Mouse (Mus musculus) c-Kit-positive CD71-positive TER-119-positive erythroid progenitor cells, embryonic 14.5 days (primary cell): Measurements from ENCODE around the gene Smbd1.

Source experiments
- DNase-seq: peaks from one replicate; pipeline ENCODE4 v3.0.0-alpha.2; 2013; ENCODE audit warnings: low spot score

Gene Smbd1

GRCm38 (mm10) chr16:32813362-32813761, 3.1 kb upstream of the Smbd1 start:
- peak; percentile 17 for DNase-seq

DNA sequence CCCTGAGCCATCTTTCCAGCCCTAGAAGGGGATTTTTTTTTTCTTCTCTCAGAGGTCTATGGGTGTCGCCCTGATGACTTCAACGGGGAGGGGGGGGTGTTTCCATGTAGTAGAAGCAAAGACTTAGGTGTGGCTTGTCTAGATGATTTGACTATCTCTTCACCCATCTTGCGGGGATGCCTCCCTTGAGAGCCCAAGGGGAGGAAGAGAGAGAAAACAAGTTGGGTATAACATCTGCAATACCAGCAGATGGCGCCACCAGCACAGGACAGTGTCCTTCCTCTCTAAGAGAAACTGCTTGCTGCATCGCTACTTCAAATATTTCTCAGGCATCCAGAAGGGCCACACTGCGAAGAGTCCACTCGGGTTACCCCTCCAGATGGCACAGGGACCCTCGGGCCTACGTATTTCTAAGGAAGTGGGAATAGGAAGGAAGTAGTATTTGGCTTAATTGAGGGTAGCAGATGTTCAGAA, 2.6 kb upstream of the Smbd1 start:
- peak; percentile 83 for DNase-seq

DNA sequence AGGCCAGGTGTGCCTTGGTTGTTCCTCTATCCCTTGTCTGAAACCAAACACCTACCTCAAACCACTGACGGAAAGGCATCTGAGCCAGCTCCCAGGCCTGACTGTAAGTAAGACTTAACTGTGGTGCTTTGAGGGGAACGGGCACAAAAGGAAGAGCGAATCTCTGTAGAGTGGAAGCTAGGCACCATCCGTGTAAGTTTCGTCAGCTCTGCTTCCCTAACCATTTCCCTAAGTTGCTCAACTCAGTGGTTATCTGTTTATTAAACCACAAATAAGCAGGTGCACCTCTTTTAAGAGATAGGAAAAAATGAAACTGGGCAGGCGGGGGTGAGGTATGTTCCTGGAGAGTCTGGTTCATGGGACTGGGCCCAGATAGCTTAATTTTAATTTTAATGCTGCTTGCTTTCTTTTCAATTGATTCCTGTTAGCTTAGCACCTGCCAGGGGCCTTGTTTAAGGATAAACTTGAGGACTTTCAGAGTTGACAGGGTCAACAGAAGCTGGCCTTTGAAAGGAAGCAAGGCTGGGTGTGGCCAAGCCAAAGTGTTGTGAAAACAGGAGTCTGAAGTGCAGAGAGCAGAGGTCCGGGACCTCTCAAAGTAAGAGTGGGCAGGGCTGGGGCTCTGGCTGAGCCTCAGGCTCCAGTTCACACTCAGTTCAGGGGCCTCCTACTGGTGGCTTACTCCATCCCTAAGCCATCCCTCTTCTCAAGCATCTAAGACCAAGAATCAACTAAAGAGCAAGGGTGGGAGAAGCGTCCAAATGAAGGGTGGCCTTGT, 2.7 kb downstream of the Smbd1 start:
- no peak for DNase-seq

GRCm38 (mm10) chr16:32805151-32805550, 5.1 kb downstream of the Smbd1 start:
- DNase-seq: no peak

DNA sequence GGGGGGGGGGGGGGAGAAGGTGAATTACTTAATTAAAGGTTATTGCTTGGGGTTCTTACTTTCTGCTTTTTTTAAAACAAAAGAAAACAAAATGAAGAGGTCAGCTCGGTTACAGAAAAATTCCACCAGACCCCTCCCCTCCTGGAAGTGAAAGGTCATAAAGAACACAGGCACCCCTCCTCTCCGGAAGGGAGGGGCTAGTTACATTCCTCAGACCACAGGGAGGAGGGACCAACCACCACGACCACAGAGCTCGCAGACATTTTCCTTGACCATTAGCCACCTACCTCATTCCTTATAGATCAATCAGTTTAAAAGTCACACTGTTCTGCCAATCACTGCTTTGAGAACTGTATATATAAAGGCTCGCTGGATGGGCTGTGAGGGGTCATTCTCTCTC, 6.4 kb downstream of the Smbd1 start:
- DNase-seq: no peak

DNA sequence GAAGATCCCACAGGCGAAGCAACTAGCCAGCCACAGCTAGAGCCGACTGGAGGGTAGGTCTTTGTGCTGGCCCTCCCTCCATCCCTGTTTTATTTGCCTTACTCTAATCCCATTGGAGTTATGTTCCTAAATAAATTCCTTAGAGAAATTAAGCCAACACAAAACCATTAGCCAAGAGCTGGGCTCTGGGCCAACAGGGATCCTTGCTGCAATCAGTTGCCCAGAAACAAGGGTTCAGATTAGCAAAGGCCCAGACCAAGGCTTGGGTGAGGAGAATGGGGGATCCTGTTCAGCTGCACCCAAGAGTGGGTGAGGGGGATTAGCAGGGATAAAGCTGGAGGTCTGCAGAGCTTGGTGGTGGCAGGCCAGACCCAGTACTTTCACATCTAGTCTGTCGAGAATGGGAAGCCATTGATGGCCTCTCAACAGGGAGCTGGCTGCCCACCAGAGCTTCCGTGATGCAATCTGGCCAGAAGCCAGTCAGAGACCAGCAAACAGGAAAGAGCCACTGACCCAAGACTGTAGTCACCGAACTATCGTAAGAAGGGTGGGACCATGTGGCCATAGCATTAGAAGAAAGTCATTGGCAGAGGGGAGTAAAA, 6.9 kb downstream of the Smbd1 start:
- no peak for DNase-seq

GRCm38 (mm10) chr16:32797426-32797689, 12.9 kb downstream of the Smbd1 start, which contains the start of gene Muc20:
Gene Muc20 (minus strand): TSS chr16:32797435.
- no peak for DNase-seq

- DNase-seq: no peak
Observed at GRCm38 (mm10) chr16:32796676-32797425, 13.4 kb downstream of the Smbd1 start.

- DNase-seq: no peak
Observed at GRCm38 (mm10) chr16:32795177-32795576, 15.1 kb downstream of the Smbd1 start.

- DNase-seq: no peak
Observed at GRCm38 (mm10) chr16:32790056-32790455, 20.2 kb downstream of the Smbd1 start.

GRCm38 (mm10) chr16:32784840-32785239, 25.4 kb downstream of the Smbd1 start:
- DNase-seq: no peak

GRCm38 (mm10) chr16:32783324-32784062, 26.8 kb downstream of the Smbd1 start:
- DNase-seq: no peak

GRCm38 (mm10) chr16:32778956-32779355, 31.3 kb downstream of the Smbd1 start:
- DNase-seq: no peak

GRCm38 (mm10) chr16:32776676-32777075, 33.6 kb downstream of the Smbd1 start:
- no peak for DNase-seq

DNA sequence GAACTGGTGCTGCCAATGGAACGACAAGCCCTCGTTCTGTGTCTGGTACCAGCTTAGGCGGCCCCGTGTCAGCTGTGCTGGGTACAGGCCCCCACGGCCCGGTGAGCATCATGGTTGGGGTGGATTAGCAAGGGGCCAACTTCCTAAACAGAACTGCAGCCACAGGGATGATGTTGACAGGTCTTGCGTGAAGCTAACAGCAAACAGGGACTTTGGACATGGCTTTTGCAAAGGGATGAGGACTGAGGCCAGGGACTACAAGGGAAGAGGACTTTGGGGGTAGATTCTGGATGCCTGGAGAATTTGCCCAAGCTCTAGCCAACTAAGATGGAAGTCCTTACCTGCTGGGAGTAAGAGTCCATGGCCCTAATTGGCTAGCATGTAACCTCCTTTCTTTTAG, 43.4 kb downstream of the Smbd1 start:
- no peak for DNase-seq

DNA sequence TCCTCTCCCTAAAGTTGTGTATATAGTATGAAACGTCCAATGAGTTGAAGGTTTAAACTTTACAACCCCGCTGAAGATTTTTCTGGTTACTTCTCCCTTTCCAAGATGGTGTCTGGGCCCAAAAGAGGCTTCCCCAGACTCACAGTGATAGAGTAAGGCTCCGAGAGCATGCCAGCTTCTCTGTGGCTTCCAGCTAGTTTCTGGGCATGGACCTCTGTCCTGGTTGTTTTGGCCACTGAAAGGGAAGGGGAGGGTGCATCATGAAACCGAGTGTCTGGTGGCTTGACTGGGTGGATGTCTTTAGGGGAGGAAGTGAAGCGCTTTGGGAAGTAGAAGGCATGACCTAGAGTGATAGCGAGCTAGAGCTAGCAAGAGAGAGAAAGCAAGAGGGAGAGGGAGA, 45.3 kb downstream of the Smbd1 start:
- DNase-seq: no peak

DNA sequence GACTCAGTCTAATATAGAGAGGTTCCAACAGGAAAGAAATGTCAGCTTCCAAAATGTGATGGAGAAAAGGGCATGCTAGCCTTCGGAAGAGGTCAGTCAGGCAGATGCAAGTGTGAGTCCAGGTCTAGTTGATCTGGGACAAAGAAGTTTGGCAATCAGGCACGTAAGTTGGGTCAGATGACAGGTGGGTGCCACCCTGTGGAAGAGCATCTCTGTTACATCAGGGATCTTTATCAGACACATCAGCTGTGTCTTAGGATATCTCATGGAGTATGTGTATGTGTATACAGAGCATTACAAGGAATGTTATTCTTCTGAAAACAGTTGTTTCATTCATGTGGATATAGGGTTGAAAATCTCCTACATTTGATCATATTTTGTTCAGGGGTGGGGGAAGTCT, 45.7 kb downstream of the Smbd1 start:
- DNase-seq: no peak
